Mouse (Mus musculus) forebrain, embryonic 11.5 days (tissue): ENCODE data around the gene Wfdc18. TPM values are rescaled to one million over a fixed set of nuclear protein-coding genes. Genes with fewer than 3 reads are reported as not detected.

Source experiments
- ATAC-seq: fragments of 200-750 bp; cut with Nextera tagmentation; replicated peaks from 2 replicates; pipeline ENCODE4 v1.8.0; 2017; ENCODE audit warnings: moderate TSS enrichment; ENCODE audit not compliant: low FRiP score
- DNase-seq: peaks from one replicate; pipeline ENCODE4 v3.0.0-alpha.2; 2017; ENCODE audit warnings: low spot score
- H3K27ac ChIP-seq: fragments of 300-500 bp; sonication (generic); 2 replicates; pipeline ENCODE4 v1.5.1; 2014; ENCODE audit warnings: low read depth, low read length
- H3K27me3 ChIP-seq: fragments of 300-500 bp; sonication (generic); 2 replicates; pipeline ENCODE4 v1.6.1; 2014; ENCODE audit warnings: mild to moderate bottlenecking, low read length, mixed read lengths; ENCODE audit not compliant: control insufficient read depth, insufficient read depth
- H3K36me3 ChIP-seq: fragments of 300-500 bp; sonication (generic); 2 replicates; pipeline ENCODE4 v1.6.1; 2014; ENCODE audit warnings: mild to moderate bottlenecking, low read length, moderate library complexity, mixed read lengths; ENCODE audit not compliant: control insufficient read depth, insufficient read depth
- H3K4me1 ChIP-seq: fragments of 300-500 bp; sonication (generic); replicated peaks from 2 replicates; pipeline ENCODE4 v1.6.1; 2014; ENCODE audit warnings: low read length, mixed read lengths; ENCODE audit not compliant: control insufficient read depth, insufficient read depth
- H3K4me2 ChIP-seq: fragments of 300-500 bp; sonication (generic); 2 replicates; pipeline ENCODE4 v1.6.1; 2014; ENCODE audit warnings: low read depth, mild to moderate bottlenecking, low read length, moderate library complexity, mixed read lengths; ENCODE audit not compliant: severe bottlenecking
- H3K4me3 ChIP-seq: fragments of 300-500 bp; sonication (generic); 2 replicates; pipeline ENCODE4 v1.5.1; 2014; ENCODE audit warnings: low read depth, low read length
- H3K9ac ChIP-seq: fragments of 300-500 bp; sonication (generic); 2 replicates; pipeline ENCODE4 v1.6.1; 2014; ENCODE audit warnings: low read length
- H3K9me3 ChIP-seq: fragments of 300-500 bp; sonication (generic); 2 replicates; pipeline ENCODE4 v1.6.1; 2016; ENCODE audit warnings: low read length, mixed read lengths; ENCODE audit not compliant: control insufficient read depth
- WGBS: fragments of 180-500 bp; shearing (Covaris S2); extraction: QIAGEN DNeasy Blood & Tissue Kit; methylation state at CpG from one replicate; pipeline ENCODE4 v1.1.7; 2014; 5-methylcytosine and 5-hydroxymethylcytosine counted together
- polyA plus RNA-seq: library from polyadenylated mRNA; unstranded; fragments of >200 nt; fragmentation: Nextera tagmentation; extraction: Ambion mirVana; gene quantifications from 2 replicates; pipeline ENCODE4 v1.2.1, GENCODE M21; 2014

Wfdc18 gene
- polyA plus RNA-seq, 1 experiment from 2014 or later, result not detected

DNA sequence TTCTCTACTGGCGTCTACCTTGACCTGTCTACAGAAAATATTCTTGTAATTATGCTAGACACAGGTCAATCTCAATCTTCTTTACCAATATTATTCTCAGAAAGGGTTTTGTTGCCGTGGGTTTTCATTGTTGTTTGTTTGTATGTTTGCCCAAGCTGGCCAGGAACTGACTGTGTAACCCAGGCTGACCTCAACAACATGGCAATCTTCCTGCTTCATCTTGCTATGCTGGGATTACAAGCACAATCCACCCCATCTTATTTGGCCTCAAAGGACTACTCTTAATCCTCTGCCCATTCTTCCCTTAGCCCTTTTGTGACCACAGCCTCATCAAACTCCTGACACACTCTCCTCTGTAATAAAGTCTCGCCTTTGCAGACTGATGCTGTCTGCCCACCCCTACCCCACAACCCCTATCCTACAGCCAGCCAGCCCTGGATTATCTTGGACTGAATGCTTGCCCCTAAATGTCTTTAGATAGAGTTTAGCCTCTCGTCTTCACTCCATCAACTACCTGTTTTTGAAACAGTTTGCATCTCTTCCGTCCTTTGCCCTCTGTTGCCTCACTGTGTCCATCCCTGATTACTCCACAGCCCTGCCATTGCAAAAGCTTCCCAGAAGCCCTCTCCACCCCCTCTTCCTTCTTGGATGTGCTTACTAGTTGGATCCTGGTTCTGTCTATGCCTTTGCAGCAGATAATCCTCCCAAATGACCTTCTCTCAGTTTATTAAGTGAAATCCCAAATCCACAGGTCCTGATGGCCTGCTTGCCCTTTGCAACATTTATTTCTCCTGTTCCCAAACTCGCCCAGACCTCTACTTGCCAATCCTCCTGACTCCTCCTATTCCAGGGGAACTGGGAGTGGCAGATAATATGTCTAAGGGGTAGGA lies 38.8 kb downstream of the Wfdc18 start:
- no peak overlapping the region for H3K27ac ChIP-seq
- no peak for DNase-seq
- H3K4me1 ChIP-seq, result no peaks in the 10 kb centered on the region
- H3K27me3 ChIP-seq, result no peaks in the 10 kb centered on the region
- no peak overlapping the region for H3K4me3 ChIP-seq
- WGBS, result 67% methylated on average over 6 of the region's 6 CpGs
- ATAC-seq, result no peak
- H3K9me3 ChIP-seq, result no peaks in the 10 kb centered on the region
- no peaks in the 10 kb centered on the region for H3K36me3 ChIP-seq
- H3K9ac ChIP-seq, result no peak overlapping the region
- H3K4me2 ChIP-seq, result no peak overlapping the region

DNA sequence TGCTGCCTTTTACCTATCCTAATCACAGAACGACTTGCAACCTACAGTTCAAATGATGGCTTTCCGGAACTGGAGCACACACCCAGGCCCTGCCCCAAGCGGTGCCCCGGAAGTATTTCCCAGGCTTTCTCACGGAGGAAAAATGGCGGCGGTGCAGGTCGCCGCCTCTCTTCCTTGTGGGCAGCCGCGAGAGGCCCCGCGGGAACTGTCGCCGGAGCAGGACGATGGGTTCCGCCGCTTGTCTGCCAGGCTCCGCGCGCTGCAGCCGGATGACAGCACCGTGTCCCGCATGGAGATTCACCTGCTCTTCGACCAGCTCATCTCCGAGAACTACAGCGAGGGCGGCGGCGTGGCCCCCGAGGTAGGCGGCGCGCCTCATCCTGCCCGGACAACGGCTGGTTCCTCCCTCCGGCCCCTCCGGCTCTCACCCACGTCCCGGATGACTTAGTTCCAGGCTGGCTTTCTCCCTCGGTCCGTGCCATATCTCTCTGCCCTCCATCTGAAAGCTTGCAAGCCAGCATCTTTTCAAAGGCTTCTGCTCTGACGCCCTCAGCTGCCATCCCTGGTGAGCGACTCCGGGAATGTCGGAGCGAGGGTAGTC lies 44.9 kb downstream of the Wfdc18 start, which contains the start of gene Heatr6:
Gene Heatr6, plus strand, starts transcription at position 116 of the 601 bp plus-strand sequence.
- WGBS, result under 1% methylated on average over 47 of the region's 47 CpGs
- Histone ChIP-seq H3K4me2 (peak within 1 kb of the TSS; percentile 64), H3K36me3 (peaks cover 3% of the 10 kb centered on the region; the same call in 1 of the 2 replicates), H3K9me3 (no peaks in the 10 kb centered on the region), H3K4me3 (peak within 1 kb of the TSS; percentile 72), H3K27ac (peak within 1 kb of the TSS; percentile 25; the same call in 1 of the 2 replicates), H3K27me3 (no peaks in the 10 kb centered on the region), H3K4me1 (peaks cover 4% of the 10 kb centered on the region; the same call in 1 of the 2 replicates), H3K9ac (peak within 1 kb of the TSS; percentile 79)
- DNase-seq (peak; percentile 92), ATAC-seq (peak; percentile 93)

DNA sequence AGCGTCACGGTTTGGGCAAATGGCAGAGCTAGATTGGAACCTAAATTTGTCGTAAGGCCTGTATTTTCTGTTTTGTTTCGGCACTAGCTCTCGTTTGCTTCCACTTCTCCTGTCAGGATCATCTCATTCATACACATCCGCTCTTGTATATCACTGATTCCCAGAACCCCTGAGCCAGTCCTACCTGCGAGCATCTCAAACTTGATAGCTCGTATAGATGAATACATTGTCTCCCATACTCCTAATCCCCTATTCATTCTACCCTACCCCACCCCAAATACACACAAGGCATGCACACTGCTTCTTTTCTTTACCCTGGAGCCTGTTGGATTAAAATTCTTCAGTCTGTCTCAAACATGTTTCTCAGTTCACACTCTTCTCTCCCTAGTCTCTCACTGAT lies 45.4 kb downstream of the Wfdc18 start:
- Histone ChIP-seq H3K4me1 (peaks cover 4% of the 10 kb centered on the region; the same call in 1 of the 2 replicates), H3K4me2 (peak overlapping the region; percentile 64), H3K27me3 (no peaks in the 10 kb centered on the region), H3K4me3 (peak overlapping the region; percentile 72), H3K27ac (peak overlapping the region; percentile 25; the same call in 1 of the 2 replicates), H3K9ac (peak overlapping the region; percentile 79), H3K36me3 (peaks cover 8% of the 10 kb centered on the region; the same call in 1 of the 2 replicates), H3K9me3 (no peaks in the 10 kb centered on the region)
- DNase-seq (no peak), ATAC-seq (peak; percentile 24; the same call in 1 of the 2 replicates)
- WGBS, result 6% methylated on average over 8 of the region's 8 CpGs

Other genes starting within 250 kb of the Wfdc18 start
- 1.9 and 2.1 TPM in 2 replicates for gene Mmp28, start 245.9 kb upstream of the Wfdc18 start, polyA plus RNA-seq
- gene Taf15, start 235.9 kb upstream of the Wfdc18 start, polyA plus RNA-seq, result 13.8 and 14.9 TPM in 2 replicates
- not detected in 2 replicates for gene Heatr9, start 186.8 kb upstream of the Wfdc18 start, polyA plus RNA-seq
- gene Ccl5, start 178.5 kb upstream of the Wfdc18 start, polyA plus RNA-seq, result not detected in 2 replicates
- 1.1 and 1.3 TPM in 2 replicates for gene Ccl9, start 130.4 kb upstream of the Wfdc18 start, polyA plus RNA-seq
- gene Ccl6, start 115.9 kb upstream of the Wfdc18 start, polyA plus RNA-seq, result 0.80 and 0.89 TPM in 2 replicates
- not detected in 2 replicates for gene Rpl9-ps1, start 63.4 kb upstream of the Wfdc18 start, polyA plus RNA-seq
- 0.63 and 0.95 TPM in 2 replicates for gene Ccl3, start 59.7 kb upstream of the Wfdc18 start, polyA plus RNA-seq
- 0.44 TPM in 1 of 2 replicates, not detected in the other for gene Ccl4, start 46.4 kb upstream of the Wfdc18 start, polyA plus RNA-seq
- gene Wfdc17, start 5.0 kb upstream of the Wfdc18 start, polyA plus RNA-seq, result 0.40 TPM in 1 of 2 replicates, not detected in the other
- gene Wfdc21, start 37.9 kb downstream of the Wfdc18 start, polyA plus RNA-seq, result not detected in 2 replicates
- 34.4 and 36.5 TPM in 2 replicates for gene Heatr6, start 44.7 kb downstream of the Wfdc18 start, polyA plus RNA-seq
- not detected in 2 replicates for gene Hnf1b, start 141.0 kb downstream of the Wfdc18 start, polyA plus RNA-seq
- gene Ddx52, start 233.0 kb downstream of the Wfdc18 start, polyA plus RNA-seq, result 48.3 and 52.7 TPM in 2 replicates